Mouse (Mus musculus): ENCODE results near the gene Srrm2. TPM values are rescaled to one million over a fixed set of nuclear protein-coding genes. Genes with fewer than 3 reads are reported as not detected.
A peak's percentile ranks its signal among the peaks of the same experiment; 100 is the strongest.

Gene Srrm2
- total and polyA plus RNA-seq, 2 experiments from 2014 or later: 147 to 384 TPM

- H3K36me3 ChIP-seq (ENCODE audit: insufficient read depth): no peaks in the 10 kb centered on the region
- H3K27me3 ChIP-seq (ENCODE audit: insufficient read depth, low read length): no peaks in the 10 kb centered on the region
- 12% methylated on average over 8 of the region's 8 CpGs for WGBS
These were observed 523 bp upstream of the Srrm2 start for GRCm38 (mm10) chr17:23789749-23790268.

GRCm38 (mm10) chr17:23791079-23791357, 686 bp downstream of the Srrm2 start:
- WGBS: 50% methylated on average over 2 of the region's 2 CpGs
- DNase-seq: no peak

More at GRCm38 (mm10) chr17:23789749-23790268, 523 bp upstream of the Srrm2 start:
- DNase-seq (no peak), ATAC-seq (no peak)
- Histone ChIP-seq H3K4me1 (ENCODE audit: insufficient read depth) (peaks cover 23% of the 10 kb centered on the region), H3K9me3 (ENCODE audit: low read length) (no peaks in the 10 kb centered on the region), H3K9ac (peak overlapping the region; percentile 86), H3K4me3 (ENCODE audit: low read depth, low read length) (peak overlapping the region; percentile 44), H3K4me2 (ENCODE audit: low read depth) (peak overlapping the region; percentile 86), H3K27ac (ENCODE audit: low read depth, low read length) (peak overlapping the region; percentile 87)
- TF ChIP-seq CTCF (IDR thresholded peaks at IDR 0.05; ENCODE audit: low read depth): no peak

GRCm38 (mm10) chr17:23795323-23795722, 5.0 kb downstream of the Srrm2 start:
- Histone ChIP-seq H3K9me3 (ENCODE audit: low read length) (no peaks in the 10 kb centered on the region), H3K4me2 (ENCODE audit: low read depth) (no peak overlapping the region), H3K36me3 (ENCODE audit: insufficient read depth) (no peaks in the 10 kb centered on the region), H3K27me3 (ENCODE audit: insufficient read depth, low read length) (no peaks in the 10 kb centered on the region), H3K27ac (ENCODE audit: low read depth, low read length) (no peak overlapping the region), H3K4me1 (ENCODE audit: insufficient read depth) (peaks cover 8% of the 10 kb centered on the region; the same call in 1 of the 2 replicates), H3K4me3 (ENCODE audit: low read depth, low read length) (no peak overlapping the region), H3K9ac (no peak overlapping the region)
- ATAC-seq (no peak), DNase-seq (no peak)
- WGBS: 93% methylated on average over 8 of the region's 8 CpGs
- TF ChIP-seq CTCF (IDR thresholded peaks at IDR 0.05; ENCODE audit: low read depth): no peak

More at GRCm38 (mm10) chr17:23791079-23791357, 686 bp downstream of the Srrm2 start:
- Histone ChIP-seq H3K9ac (peak overlapping the region; percentile 86), H3K27ac (ENCODE audit: low read depth, low read length) (peak overlapping the region; percentile 87), H3K9me3 (ENCODE audit: low read length) (no peaks in the 10 kb centered on the region), H3K4me2 (ENCODE audit: low read depth) (peak overlapping the region; percentile 86), H3K4me1 (ENCODE audit: insufficient read depth) (peaks cover 16% of the 10 kb centered on the region), H3K4me3 (ENCODE audit: low read depth, low read length) (peak overlapping the region; percentile 44), H3K36me3 (ENCODE audit: insufficient read depth) (no peaks in the 10 kb centered on the region), H3K27me3 (ENCODE audit: insufficient read depth, low read length) (no peaks in the 10 kb centered on the region)
- ATAC-seq: no peak
- TF ChIP-seq CTCF (IDR thresholded peaks at IDR 0.05; ENCODE audit: low read depth): no peak

DNA sequence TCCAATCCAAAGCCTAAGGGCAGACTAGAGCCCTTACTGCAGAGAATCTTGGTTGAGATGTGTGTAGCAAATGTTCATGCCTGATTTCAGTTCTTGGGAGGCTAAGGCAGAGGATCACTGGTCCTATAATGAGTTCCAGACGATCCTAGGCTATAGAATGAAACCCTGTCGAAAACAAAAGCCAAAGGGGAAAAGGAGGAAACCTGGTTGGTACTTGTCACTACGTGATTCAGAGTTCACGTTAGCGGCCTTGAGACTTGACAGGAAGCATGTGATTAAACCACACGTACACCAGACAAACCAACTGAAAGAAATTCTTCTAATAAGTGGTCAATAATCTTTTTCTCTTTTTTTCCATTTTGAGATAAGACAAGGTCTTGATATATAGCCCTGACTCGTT, 7.0 kb downstream of the Srrm2 start:
- DNase-seq: no peak
- WGBS: 79% methylated on average over 7 of the region's 7 CpGs

DNA sequence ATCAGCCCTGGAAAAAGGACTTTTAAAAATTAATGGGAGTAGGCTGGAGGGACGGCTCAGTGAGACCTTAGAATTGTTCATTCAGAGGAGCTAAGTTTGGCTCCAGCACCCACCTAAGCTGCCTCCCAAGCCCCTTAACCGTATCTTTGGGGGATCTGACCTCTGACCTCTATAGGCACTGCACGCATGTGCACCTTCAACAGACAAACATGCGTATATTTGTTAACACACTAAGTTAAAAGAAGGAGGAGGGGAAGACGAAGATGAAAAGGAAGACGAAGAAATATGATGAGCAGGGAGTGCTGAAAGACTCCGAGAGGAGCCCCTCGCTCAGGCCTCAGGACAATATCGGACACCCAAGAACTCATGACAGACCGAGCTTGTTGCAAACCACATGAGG, 11.3 kb downstream of the Srrm2 start:
- H3K27ac ChIP-seq (ENCODE audit: low read depth, low read length): no peak overlapping the region
- no peak for TF ChIP-seq CTCF (IDR thresholded peaks at IDR 0.05; ENCODE audit: low read depth)
- no peak overlapping the region for H3K9ac ChIP-seq
- H3K27me3 ChIP-seq (ENCODE audit: insufficient read depth, low read length): no peaks in the 10 kb centered on the region
- 94% methylated on average over 10 of the region's 10 CpGs for WGBS
- H3K4me3 ChIP-seq (ENCODE audit: low read depth, low read length): no peak overlapping the region
- H3K9me3 ChIP-seq (ENCODE audit: low read length): no peaks in the 10 kb centered on the region
- no peaks in the 10 kb centered on the region for H3K36me3 ChIP-seq (ENCODE audit: insufficient read depth)
- no peak overlapping the region for H3K4me2 ChIP-seq (ENCODE audit: low read depth)
- ATAC-seq: no peak
- peaks cover 24% of the 10 kb centered on the region for H3K4me1 ChIP-seq (ENCODE audit: insufficient read depth)
- no peak for DNase-seq

More for the DNA sequence above, 7.0 kb downstream of the Srrm2 start:
- H3K27ac ChIP-seq (ENCODE audit: low read depth, low read length): no peak overlapping the region
- H3K27me3 ChIP-seq (ENCODE audit: insufficient read depth, low read length): no peaks in the 10 kb centered on the region
- no peak overlapping the region for H3K9ac ChIP-seq
- ATAC-seq: no peak
- H3K9me3 ChIP-seq (ENCODE audit: low read length): no peaks in the 10 kb centered on the region
- H3K4me2 ChIP-seq (ENCODE audit: low read depth): no peak overlapping the region
- H3K4me1 ChIP-seq (ENCODE audit: insufficient read depth): no peaks in the 10 kb centered on the region
- no peak overlapping the region for H3K4me3 ChIP-seq (ENCODE audit: low read depth, low read length)
- H3K36me3 ChIP-seq (ENCODE audit: insufficient read depth): no peaks in the 10 kb centered on the region
- no peak for TF ChIP-seq CTCF (IDR thresholded peaks at IDR 0.05; ENCODE audit: low read depth)

DNA sequence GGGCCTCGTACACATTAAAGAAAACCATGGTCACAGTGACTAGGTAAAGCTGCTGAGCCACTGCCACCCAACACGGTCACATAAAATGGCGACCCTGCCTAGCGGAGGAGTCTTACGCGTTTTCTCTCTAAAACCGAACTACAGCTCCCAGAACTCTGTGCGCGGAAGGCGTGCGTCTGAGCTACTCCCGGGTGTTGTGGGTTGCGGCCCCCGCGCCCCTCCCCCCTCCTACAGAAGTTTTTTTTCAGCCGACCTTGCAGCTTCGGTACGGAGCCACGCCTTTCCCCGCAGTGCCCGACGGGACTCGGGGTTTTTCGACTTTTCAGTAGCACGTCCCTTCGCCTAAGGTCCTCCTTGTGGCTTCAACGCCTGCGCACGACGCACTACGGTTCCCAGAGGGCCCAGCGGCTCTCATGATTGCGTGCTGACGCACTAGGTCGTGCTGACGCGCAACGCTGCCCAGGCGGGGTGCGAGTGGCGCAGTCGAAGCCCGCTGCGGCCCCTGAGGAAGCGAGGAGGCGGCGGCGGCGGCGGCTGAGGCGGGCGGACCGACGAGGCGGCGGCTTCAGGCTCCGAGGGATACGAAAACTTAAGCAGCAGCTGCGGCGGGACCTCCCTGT, 12.5 kb downstream of the Srrm2 start:
- Histone ChIP-seq H3K4me1 (ENCODE audit: insufficient read depth) (peaks cover 24% of the 10 kb centered on the region), H3K4me3 (ENCODE audit: low read depth, low read length) (peak overlapping the region; percentile 97), H3K9me3 (ENCODE audit: low read length) (no peaks in the 10 kb centered on the region), H3K36me3 (ENCODE audit: insufficient read depth) (peaks cover 6% of the 10 kb centered on the region), H3K9ac (peak overlapping the region; percentile 87), H3K27ac (ENCODE audit: low read depth, low read length) (peak overlapping the region; percentile 97), H3K27me3 (ENCODE audit: insufficient read depth, low read length) (no peaks in the 10 kb centered on the region), H3K4me2 (ENCODE audit: low read depth) (peak overlapping the region; percentile 80)
- WGBS: under 1% methylated on average over 60 of the region's 60 CpGs
- no peak for TF ChIP-seq CTCF (IDR thresholded peaks at IDR 0.05; ENCODE audit: low read depth)
- DNase-seq (peak; percentile 100), ATAC-seq (peak; percentile 98)

- H3K27ac ChIP-seq (ENCODE audit: low read depth, low read length): peak overlapping the region; percentile 97
- H3K27me3 ChIP-seq (ENCODE audit: insufficient read depth, low read length): no peaks in the 10 kb centered on the region
- H3K4me1 ChIP-seq (ENCODE audit: insufficient read depth): peaks cover 24% of the 10 kb centered on the region
- H3K4me2 ChIP-seq (ENCODE audit: low read depth): peak overlapping the region; percentile 80
- peak overlapping the region; percentile 97 for H3K4me3 ChIP-seq (ENCODE audit: low read depth, low read length)
- WGBS: 0% methylated on average over 65 of the region's 83 CpGs
- peaks cover 11% of the 10 kb centered on the region for H3K36me3 ChIP-seq (ENCODE audit: insufficient read depth)
- H3K9ac ChIP-seq: peak overlapping the region; percentile 87
- TF ChIP-seq CTCF (IDR thresholded peaks at IDR 0.05; ENCODE audit: low read depth): no peak
- ATAC-seq: peak; percentile 23
- H3K9me3 ChIP-seq (ENCODE audit: low read length): no peaks in the 10 kb centered on the region
- peak; percentile 85 for DNase-seq
These were observed 13.2 kb downstream of the Srrm2 start for GRCm38 (mm10) chr17:23803366-23804041.
